Mouse (Mus musculus) cerebellum, adult 11-12 months (tissue): Measurements from ENCODE around the gene Psors1c2.

Source experiments
- DNase-seq: peaks from one replicate; pipeline ENCODE4 v3.0.0; 2022

The Psors1c2 gene

DNA sequence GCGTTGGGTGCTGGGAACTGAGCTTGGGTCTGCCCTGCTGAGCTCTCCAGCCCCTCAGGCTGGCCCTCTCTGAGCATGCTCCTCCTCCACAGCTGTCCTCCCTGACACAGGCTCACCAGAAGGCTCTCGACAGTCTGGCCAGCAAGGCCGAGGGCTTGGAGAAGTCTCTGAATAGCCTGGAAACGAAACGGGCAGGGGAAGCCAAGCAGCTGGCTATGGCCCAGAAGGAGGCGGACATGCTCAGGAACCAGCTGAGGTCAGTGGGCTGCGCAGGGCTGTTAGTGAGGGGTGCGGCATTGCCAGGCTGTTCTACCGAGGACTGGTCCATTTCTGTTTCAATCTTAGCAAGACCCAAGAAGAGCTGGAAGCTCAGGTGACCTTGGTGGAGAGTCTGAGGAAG is 8.6 kb upstream of the Psors1c2 start:
- DNase-seq: no peak

GRCm38 (mm10) chr17:35526644-35527043 is 6.4 kb upstream of the Psors1c2 start:
- no peak for DNase-seq

- DNase-seq: no peak
These were observed 641 bp upstream of the Psors1c2 start for GRCm38 (mm10) chr17:35532360-35532759.

GRCm38 (mm10) chr17:35534343-35534742 is 1.3 kb downstream of the Psors1c2 start:
- DNase-seq: peak; percentile 70

DNA sequence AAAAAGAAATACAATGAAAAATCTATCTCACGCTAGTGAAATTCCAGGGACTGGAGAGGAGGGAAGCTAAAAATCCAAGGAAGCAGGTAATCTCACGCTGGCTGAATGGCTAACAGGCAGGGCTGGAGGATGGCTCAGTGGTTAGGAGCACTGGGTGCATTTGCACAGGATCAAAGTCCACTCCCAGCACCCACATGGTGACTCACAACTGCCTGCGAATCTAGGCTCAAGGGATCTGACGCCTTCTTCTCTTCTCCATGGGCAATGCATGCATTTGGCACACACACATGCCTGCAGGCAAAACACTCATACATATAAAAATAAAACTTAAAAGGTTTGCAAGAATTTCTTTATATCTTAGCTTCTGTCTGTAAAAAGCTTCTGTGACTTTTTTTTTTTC is 4.4 kb downstream of the Psors1c2 start:
- no peak for DNase-seq

DNA sequence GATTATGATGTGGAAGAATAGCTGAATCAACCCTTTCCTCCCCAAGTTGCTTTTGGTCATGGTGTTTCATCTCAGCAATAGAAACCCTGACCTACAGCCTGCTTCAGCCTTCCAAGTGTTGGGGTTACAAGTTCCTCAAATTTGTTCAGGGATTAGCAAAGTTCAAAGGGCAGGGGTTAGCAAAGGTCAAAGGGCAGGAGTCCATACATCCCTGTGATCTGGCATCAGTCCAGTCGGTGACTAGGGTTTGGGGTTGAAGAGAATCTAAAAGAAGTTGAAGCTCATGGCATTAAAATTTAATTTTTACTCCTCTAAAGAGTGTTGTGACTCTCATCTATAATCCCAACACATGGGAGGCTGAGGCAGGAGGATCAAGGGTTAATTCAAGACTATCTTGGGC is 5.5 kb downstream of the Psors1c2 start:
- no peak for DNase-seq

DNA sequence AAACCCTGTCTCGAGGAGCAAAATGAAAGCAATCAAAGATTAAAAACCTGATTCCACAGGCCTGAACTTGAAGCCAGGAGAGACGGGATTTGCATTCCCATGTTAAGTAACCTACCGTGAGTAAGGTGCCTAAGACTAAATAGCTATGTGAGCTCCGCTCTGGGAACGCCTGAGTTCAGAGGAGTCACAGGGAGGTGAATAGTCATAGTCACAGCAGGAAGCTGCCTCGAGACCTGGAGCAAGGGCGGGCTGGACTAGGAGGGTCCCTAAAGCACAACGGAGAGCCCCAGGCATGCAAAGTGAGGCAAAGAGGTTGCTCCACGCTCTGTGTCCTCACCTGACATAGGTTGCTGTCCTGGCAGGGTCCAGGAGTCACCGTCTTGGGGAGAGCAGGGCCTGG is 6.5 kb downstream of the Psors1c2 start:
- DNase-seq: no peak

DNA sequence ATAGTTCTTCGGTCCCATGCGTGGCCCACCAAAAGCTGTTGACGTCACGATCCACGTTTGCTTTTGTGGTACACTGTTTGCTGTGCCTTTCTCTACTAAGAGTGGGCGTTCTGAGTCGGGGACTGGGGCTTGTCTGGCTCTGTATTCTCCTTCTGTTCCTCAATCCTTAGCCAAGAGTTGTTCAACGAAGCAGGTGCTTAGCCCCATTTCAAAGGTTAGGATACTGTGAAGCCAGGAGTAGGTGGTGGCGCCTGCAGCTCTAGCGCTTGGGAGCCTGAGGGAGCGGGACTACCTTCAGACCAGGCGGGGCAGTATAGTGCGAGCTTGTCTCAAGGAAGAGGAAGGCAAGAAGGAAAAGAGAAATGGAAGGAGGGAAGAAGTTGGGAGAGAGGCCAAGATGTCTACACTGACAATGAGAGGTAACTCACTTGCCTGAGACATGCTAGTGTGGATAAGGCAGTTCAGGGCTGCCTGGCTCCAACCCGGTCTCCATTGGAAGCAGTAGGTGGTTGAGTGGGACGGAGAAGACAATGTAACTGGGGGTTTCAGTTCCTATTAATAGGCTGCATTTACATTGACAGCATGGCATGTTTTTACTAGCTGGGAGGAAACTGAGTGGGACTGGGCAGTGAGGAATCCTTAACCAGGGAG is 9.9 kb downstream of the Psors1c2 start:
- DNase-seq: no peak

DNA sequence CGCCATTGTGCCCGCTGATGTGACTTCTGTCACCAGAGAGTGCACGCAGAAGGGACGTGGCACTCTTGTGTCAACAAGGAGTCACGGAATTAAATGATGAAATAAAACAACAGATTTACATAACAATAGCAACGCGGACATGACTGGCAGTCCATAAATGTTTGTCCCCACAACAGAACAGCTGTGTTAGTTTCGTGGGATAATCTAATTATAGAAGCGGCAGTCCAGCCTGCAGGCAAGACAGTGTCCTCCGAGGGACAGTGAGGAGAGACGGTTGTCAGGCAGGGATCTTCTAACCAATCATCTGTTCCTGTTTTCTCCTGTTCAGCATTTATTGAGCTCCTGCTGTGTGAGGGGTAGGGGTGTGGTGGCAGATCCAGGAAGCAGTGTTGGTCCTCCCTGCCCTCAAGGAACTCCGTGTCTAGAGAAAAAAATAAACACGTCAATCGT is 10.4 kb downstream of the Psors1c2 start:
- DNase-seq: no peak

GRCm38 (mm10) chr17:35544001-35544400 is 11.0 kb downstream of the Psors1c2 start:
- DNase-seq: no peak

DNA sequence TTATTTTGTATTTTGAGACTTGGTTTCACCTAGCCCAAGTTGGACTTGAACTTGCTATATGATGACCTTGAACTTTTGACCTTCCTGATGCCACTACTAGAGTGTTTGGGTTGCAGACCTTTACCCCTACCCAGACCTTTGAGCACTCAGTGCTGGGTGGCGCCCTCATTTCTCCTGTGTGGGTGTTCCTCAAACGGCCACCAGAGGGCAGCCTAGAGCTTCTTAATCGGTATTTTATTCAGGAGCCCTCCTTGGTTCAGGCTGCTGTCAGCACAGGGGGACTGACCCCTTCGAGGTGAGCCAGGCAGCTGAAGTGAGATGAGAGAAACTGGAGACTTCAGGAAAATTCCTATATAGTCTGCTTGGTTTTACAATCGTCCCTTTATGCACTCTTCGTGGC is 11.7 kb downstream of the Psors1c2 start:
- peak; percentile 44 for DNase-seq

- no peak for DNase-seq
These were observed 14.5 kb downstream of the Psors1c2 start for GRCm38 (mm10) chr17:35547465-35547864.

DNA sequence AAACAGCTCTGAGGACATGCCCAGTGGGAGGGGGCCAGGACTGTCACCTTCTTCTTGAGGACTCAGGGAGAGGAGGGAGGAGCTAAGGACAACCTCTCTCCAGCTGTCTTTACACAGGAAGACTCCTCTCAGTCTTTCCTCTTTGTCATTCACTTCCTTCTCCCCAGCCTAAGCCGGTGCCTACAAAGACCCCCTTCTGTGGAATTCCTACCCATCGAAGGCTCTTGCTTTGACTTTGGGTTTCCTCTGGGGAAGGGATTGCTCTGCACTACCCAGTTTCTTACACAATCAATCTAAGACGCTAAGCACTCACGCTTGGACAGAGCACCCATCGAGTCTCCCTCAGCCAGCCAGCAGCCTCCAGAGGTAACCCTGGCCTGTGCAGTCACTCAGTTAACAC is 15.6 kb downstream of the Psors1c2 start:
- no peak for DNase-seq

DNA sequence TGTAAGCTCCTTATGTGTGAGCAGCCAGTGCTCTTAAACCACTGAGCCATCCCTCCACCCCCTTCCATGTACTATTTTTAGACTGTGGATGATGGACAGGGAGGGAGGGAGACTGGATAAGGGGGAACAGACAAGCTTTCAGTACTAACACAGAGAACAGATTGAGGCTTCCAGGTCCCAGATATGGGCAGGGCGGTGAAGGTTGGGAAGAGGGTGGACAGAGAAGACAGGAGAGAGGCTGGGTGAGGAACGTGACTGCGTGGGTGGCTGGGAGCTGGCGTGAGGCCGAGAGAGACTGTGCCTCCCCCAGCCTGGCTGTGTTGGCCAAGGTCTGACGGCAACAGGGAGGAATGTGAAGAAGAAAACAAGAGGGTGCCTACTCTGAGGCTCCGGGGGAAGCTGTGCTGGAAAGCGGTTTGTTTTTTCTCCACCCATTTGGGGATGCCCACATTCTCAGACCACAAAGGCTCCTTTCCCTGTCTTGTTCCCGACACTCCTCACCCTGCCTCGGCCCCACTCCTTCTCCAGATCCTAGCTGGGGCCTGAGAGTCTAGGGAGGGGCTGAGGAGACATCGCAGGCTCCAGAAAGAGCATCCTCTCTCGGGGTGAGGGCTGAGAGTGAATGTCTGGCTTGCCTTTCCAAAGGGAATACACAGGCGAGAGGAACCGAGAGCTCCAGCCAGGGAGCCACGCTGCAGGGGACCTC is 16.6 kb downstream of the Psors1c2 start:
- peak; percentile 90 for DNase-seq

GRCm38 (mm10) chr17:35550143-35550494 is 17.1 kb downstream of the Psors1c2 start:
- no peak for DNase-seq

GRCm38 (mm10) chr17:35550871-35551270 is 17.9 kb downstream of the Psors1c2 start:
- DNase-seq: peak; percentile 18

- no peak for DNase-seq
These were observed 18.9 kb downstream of the Psors1c2 start, which contains the start of gene Cdsn for GRCm38 (mm10) chr17:35551881-35552414. Gene Cdsn, plus strand, starts transcription at chr17:35552128.

DNA sequence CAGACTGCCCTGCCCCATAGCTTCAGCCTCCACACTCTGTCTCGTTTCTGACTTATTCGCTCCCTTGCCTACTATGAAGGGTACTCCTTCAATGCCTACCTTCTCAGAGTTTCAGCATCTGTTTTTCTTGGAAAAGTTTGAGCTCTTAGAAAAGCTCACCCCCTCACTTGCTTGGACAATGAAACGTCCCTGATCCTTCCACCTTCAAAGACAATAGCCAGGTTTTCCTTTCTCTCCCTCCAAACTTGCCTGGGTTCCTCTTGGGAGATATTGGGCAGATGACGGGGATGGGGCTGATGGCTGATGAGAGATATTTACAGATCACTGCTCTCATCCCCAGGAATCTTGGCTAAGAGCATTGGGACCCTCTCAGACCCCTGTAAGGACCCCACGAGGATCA is 21.3 kb downstream of the Psors1c2 start:
- DNase-seq: no peak

DNA sequence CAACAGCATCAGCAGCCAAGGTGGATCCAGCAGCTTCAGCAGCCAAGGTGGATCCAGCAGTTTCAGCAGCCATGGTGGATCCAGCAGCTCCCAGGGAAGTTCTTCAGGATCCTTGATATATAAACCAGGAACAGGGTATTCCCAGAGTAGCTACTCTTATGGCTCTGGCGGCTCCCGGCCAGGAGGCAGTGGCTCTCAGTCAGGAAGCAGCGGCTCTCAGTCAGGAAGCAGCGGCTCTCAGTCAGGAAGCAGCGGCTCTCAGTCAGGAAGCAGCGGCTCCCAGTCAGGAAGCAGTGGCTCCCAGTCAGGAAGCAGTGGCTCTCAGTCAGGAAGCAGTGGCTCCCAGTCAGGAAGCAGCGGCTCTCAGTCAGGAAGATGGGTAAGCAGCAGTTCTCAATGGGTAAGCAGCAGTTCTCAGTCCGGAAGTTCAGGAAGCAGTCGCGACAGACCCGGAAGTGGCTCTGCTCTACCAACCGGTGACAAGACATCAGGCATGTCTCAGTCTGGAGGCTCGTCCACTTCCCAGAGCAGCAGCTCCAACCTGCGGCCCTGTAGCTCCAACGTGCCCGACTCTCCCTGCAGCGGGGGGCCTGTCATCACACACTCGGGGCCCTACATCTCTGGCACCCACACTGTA is 21.9 kb downstream of the Psors1c2 start:
- no peak for DNase-seq

DNA sequence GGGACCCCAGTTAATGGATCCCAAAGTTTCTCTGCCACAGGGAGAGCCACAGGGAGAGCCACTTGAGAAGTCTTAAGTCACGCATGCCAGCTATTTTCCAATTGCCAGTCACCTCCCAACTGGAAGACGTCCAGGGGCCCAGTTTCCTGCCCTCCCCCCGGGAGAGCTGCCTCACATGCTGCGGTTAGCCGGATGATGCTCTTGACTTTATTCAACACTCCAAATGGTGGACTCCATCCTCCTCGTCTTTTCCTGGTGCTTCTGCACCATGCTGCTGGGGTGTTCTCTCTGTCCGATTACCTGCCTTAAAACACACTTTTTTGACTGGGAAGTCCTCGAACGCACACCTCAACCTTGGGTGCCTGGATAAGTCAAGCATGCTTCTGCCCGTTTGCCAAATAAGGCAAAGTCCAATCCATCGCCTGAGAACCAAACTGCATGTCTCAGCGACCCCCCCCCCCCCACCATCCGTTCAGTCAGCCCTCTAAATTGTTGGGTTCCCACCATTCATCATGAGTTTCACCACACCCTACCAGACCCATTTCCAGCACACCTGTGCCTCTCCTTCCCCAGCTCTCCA is 23.3 kb downstream of the Psors1c2 start:
- DNase-seq: no peak

DNA sequence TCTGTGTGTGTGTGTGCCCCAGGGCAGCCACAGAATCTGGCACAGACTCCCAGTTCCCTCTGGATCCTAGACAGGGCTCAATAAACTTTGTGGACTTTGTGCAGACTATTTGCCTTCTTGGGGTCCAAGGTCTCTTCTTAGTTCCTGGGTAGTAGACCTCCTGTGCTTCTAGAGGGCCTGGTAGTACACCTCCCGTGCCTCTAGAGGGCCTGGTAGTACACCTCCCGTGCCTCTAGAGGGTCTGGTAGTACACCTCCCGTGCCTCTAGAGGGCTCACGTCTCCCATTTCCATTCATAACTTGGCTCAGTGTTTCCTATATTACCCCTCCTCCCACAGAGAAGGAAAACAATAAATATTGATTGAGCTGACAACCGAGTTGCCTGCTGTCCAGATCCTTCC is 23.8 kb downstream of the Psors1c2 start:
- no peak for DNase-seq

DNA sequence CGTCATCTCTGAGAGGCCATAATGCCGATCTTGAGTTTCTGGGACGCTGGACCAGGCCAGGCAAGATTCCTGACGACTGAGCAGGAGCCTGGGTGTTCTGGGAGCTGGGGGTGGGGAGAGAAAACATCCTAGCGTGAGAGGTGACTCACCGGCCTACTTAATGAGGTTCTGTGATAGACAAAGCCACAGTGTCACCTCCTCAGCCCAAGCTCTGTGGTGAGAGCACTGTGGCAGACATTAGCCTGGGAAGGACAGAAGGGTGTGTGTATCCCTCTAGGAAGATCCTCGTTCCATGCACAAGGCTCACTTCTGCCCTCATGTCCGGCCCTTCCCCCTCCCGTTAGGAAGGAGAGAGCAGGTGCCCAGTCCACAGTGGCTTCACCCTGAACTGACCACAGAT is 24.4 kb downstream of the Psors1c2 start:
- DNase-seq: no peak

- DNase-seq: no peak
These were observed 25.2 kb downstream of the Psors1c2 start for GRCm38 (mm10) chr17:35558216-35558615.

DNA sequence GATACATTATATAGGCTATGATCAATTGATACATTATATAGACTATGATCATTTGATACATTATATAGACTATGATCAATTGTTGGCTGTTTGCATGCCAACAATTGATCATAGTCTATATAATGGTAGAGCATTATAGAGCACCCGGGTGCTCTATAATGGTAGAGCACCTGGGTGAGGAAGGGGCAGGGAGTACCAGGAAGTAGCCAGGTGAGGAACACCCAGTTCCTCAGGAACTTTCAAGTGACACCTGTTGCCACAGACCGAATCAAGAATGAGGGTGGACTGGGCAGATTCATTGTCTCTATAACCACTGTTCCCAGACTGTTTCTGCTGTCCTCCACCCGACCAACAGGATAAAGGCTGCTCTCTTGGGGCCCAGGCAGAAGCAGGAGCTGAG is 34.1 kb downstream of the Psors1c2 start, which contains the start of gene 2300002M23Rik:
2300002M23Rik (plus strand) TSS at position 301 of the 400 bp plus-strand sequence.
- DNase-seq: no peak
